Mouse (Mus musculus) layer of hippocampus, adult 8-10 months (tissue): ENCODE results near the gene Htr1a. TPM values are rescaled to one million over a fixed set of nuclear protein-coding genes. Genes with fewer than 3 reads are reported as not detected.

ENCODE experiments used
- DNase-seq, 2 experiments: peaks; one replicate each; pipeline ENCODE4 v3.0.0; 2022; ENCODE audit warnings: low spot score in 2 of 2
- total RNA-seq, 4 experiments: library from RNA; stranded (reverse); gene quantifications; 2 replicates each; pipeline ENCODE4 v1.2.4; 2022

Gene Htr1a
- total RNA-seq, result 10 to 100 TPM; 22.7 to 39.0 (median 31.3) TPM

GRCm38 (mm10) chr13:105443339-105443738, at the start of gene Htr1a:
Gene Htr1a, plus strand, starts transcription at chr13:105443639.
- DNase-seq, result no peak

- peak; percentile 27 to 56 for DNase-seq
These were observed 31.7 kb upstream of the Htr1a start for GRCm38 (mm10) chr13:105411535-105412326.

GRCm38 (mm10) chr13:105412327-105412722, 31.1 kb upstream of the Htr1a start:
- no peak for DNase-seq

- no peak for DNase-seq
These were observed 10.3 kb upstream of the Htr1a start for GRCm38 (mm10) chr13:105433141-105433540.

- no peak for DNase-seq
These were observed 9.8 kb upstream of the Htr1a start for GRCm38 (mm10) chr13:105433630-105434029.

GRCm38 (mm10) chr13:105442576-105442975, 863 bp upstream of the Htr1a start:
- peak; percentile 30 to 66 for DNase-seq

GRCm38 (mm10) chr13:105443871-105444237, 415 bp downstream of the Htr1a start:
- no peak for DNase-seq

GRCm38 (mm10) chr13:105444238-105444894, 927 bp downstream of the Htr1a start:
- peak; percentile 19 to 48 for DNase-seq

GRCm38 (mm10) chr13:105444895-105445281, 1.4 kb downstream of the Htr1a start:
- peak in 1 of 2 experiments; percentile 18 for DNase-seq

GRCm38 (mm10) chr13:105446239-105446638, 2.8 kb downstream of the Htr1a start:
- DNase-seq, result no peak

- DNase-seq, result no peak
These were observed 4.3 kb downstream of the Htr1a start for GRCm38 (mm10) chr13:105447695-105448094.

GRCm38 (mm10) chr13:105451536-105451935, 8.1 kb downstream of the Htr1a start:
- peak; percentile 48 to 73 for DNase-seq

Other genes with a start within 250 kb of the Htr1a start
- gene Rnf180, start 148.8 kb upstream of the Htr1a start, total RNA-seq, result 10 to 100 TPM; 14.7 to 20.2 (median 15.4) TPM